Mouse (Mus musculus) kidney, postnatal 4 days (tissue): ENCODE measurements around the gene Slc17a9.
"Not testable (repeated sequence)": the region's sequence is repeated elsewhere in the genome, so short reads cannot be mapped to it uniquely, and the experiment has no call there.

Experiments
- DNase-seq, 2 experiments: peaks; one replicate each; pipeline ENCODE4 v3.0.0; 2021; ENCODE audit warnings: mixed read lengths in 2 of 2

Slc17a9 gene

DNA sequence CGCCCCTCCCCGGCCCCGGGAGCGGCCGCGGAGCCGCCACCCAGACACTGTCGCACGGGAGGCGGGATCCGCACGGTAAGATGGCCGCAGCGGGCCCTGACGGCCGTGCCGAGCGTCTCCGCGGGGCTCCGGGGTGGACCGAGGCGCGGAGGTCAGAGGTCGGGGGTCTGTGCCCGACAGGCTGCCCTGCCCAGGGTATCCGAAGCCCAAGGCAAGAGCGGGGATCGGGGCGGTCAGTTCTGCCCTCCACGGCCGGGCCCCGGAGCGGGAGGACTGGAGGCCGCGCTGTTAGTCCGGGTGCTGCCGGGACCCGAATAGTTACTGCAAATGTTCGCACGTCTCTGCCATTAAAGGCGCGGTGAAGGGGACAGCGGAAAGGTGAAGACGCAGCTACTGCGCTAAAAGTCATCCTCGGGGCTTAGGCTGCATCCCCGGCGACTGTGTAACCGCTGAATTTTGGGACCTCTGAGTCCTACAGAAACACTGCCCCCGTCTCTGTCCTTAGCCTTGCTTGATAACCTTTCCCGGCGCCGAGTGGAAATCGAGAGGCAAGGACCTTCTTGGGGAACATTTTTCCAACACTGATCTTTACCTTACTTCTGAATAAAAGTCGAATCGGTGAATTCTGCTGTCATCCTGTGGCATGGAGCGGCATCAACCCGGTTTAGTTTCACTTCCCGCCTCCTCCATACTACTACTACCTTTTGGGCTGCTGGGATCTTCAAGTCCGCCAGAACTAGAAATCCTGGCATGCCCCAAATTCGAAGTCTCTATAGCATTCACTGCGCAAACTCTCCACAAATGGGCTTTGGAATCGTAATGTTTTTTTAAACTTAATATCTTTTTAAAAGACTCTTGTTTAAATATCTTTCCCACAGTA lies 14.5 kb upstream of the Slc17a9 start:
- DNase-seq: no peak

GRCm38 (mm10) chr2:180711527-180711926 lies 13.5 kb upstream of the Slc17a9 start:
- no peak for DNase-seq

GRCm38 (mm10) chr2:180712037-180712689 lies 12.9 kb upstream of the Slc17a9 start:
- no peak for DNase-seq

- not testable (repeated sequence) for DNase-seq
Measured at GRCm38 (mm10) chr2:180722748-180723147, 2.3 kb upstream of the Slc17a9 start.

- DNase-seq: no peak
Measured at GRCm38 (mm10) chr2:180723865-180724264, 1.2 kb upstream of the Slc17a9 start.

DNA sequence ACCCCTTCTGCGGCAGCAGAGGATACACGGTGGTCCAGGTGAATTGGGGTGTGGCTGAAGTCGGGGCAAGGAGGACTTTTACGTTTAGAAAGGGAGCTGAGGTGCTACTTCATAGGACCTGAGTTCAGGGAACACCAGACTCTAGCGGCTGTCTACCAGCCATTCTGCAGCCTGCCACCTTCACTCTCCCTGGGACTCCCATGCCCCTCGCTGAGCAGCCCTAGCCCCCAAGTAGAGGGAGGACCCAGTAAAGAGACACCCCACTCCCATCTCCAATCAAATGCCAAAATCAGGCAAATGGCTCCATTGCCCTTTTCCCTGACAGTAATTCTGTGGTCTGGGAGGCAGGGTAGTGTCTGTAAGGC lies 333 bp downstream of the Slc17a9 start:
- DNase-seq: no peak

DNA sequence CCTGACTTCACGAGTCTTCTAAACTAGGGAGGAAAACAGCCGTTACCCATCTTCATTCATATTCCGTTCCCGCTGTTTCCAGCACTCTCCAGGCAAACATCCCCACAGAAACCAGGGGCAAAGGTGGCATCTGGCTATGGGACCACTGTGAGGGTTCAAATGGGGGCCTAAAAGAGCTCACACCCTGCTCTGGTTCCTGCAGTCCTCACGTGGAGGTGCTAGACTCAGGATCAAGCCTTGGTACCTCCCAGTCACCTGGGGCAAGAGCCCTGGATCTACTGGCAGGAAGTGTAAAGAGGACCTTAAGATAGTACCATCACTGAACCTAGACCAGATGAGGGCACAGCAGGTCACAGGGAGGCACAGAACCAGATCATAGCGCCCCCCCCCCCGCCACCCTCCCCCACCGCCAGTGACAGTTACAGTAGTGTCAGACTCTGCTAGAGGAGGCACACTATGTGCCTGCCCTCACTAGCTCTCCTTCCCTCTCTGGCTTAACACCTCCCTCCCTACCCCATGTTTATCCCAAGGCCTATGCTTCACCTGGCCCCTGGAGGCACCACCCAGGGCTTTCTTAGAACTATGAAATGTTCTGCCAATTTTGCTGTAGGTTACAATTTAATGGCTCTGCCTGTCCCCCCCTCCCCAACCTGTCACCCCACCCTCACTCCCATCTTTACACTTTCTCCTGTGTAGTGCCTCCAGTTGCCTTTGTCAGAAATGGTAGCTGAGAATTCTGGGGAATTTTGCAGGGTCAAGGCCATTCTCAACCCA lies 980 bp downstream of the Slc17a9 start:
- DNase-seq: no peak

DNA sequence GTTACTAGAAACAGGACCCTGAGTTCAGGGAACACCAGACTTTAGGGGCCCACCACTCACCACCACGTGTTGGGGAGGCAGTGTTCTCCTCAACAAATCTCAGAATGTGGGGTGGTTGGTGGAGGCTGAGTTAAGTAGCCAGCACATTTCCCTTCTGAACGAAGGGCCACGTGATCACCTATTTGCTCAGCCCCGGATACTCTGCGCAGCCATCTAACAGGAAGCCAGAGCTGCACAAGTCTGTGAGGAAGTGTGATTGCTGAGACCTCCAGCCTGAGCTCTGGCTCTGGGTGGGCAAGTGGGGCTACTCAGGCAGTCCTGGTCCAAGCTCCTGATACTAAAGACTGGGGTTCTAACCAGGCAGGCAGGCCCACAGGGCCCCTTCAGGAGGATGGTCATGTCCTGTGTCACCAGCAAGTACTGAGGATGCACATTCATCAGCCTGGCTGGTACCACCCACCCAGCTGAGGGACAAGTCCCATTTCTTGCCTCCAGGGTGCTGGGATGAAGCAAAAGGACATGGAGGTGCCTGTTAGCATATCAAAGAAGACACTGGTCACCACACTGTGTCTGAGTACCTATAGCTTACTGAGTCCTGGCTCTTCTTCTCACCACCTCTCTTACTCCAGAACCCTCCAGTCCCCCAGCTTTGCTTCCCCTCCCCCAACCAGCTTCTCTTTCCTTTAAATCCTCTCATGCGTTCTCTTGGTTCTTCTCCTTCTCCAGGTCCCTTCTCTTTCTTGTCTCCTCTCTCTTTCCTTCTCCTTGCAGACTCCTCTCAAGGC lies 1.8 kb downstream of the Slc17a9 start:
- no peak for DNase-seq

DNA sequence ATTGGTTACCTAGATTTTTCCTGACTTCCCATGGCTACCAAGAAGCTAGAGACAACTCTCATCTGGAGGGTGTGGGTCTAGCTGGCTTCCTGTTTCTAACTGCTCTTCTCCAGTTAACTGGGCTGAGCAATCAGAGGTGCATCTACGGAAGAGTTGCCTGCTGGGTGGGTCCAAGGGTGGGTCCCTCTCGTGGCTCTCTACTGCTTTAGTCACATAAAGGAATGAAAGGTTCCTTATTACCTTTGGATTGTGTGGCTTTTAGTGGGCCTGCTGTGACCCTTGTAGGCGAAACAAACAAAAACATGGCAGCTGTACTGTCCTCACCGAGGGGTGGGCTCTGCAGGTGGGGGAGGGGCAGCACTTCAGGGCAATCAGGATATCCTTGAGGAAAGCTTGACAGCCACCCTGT lies 2.6 kb downstream of the Slc17a9 start:
- DNase-seq: no peak

DNA sequence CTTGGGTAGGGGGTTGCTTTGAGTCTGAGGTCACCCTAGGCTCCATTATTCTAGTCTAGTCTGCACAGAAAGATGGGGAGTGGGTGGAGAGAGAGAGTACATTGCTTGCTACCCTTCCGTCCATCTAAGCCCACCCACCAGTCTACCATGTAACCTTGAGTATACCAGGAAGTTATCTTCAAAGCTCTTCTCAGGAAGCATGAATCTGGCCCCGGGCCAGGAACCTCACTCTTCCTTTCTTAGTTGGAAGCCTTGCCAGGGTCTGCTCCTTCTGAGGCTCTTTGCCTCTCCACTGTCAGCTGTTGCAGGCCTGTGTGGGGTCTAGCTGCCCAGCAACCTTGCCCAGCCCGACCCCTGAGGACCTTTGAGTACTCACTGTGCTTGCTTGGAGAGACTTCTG lies 6.0 kb downstream of the Slc17a9 start:
- DNase-seq: peak; percentile 35 to 37

DNA sequence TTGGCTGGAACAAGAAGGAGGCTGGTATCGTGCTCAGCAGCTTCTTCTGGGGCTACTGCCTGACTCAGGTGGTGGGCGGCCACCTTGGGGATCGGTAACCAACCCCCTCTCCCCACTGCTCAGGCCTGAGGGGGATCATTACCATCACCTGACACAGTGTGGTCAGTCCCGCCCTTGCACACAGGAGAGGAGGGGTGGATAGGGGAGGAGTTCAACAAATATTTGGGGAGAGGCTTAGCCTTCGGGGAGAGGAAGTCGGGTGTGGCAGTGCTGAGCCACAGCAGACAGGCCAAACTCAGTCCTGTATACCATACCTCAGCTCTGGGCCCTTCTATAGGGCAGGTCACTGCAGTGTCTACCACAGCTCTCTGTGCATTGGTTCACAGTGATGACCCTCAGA lies 6.9 kb downstream of the Slc17a9 start:
- no peak for DNase-seq

DNA sequence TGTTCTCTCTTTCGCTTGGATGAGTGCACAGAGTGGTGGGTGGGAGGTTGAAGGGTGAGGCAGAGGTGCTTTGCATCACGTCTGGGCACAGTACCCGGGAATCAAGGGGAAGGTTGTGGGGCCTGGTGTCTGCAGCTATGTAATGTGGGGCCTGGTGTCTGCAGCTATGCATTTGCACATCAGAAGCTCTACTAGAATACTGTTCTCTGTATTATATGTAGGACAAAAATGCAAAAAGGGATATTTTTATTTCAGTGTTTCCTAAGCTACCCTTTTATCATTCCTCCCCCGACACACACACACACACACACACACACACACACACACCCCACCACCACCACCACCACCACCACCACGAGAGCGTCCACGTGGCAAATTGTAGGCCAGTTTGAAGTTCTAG lies 10.2 kb downstream of the Slc17a9 start:
- DNase-seq: no peak

GRCm38 (mm10) chr2:180737984-180738383 lies 12.9 kb downstream of the Slc17a9 start:
- DNase-seq: no peak

DNA sequence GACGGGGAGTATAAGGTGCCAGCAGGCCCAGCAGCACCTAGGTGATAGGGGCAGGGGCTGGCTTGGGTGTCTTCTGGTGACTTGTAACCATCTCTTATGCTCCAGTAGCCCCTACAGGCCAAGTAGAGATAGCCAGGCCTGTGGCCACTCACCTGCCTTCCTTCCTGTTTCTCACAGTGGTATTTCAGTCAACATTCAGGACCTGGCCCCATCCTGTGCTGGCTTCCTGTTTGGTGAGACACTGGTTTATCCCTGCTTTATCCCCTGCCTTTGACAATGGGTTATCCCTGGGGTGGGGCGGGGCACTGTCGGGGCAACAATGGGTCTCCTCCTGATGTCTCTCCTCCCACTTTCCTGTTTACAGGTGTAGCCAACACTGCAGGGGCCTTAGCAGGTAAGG lies 15.3 kb downstream of the Slc17a9 start:
- DNase-seq: no peak

DNA sequence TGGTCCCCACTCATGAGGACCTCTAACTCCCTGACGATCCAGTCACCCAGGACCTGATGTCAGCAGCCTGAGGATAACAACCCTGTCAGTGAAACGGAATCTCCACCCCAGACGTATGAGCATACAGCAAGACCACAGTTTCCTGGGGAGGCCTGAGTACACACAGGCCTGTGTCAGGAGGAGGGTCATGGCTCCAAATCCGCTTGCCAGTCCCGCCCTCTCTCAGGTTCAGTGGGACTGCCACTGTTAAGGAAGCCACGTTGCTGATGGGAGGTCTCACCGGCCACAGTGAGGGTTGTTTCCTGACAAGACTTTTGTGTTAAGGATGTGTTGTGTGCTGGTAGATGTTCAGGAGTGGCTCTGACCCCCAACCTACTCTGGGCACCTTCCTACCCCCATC lies 16.4 kb downstream of the Slc17a9 start:
- DNase-seq: no peak

DNA sequence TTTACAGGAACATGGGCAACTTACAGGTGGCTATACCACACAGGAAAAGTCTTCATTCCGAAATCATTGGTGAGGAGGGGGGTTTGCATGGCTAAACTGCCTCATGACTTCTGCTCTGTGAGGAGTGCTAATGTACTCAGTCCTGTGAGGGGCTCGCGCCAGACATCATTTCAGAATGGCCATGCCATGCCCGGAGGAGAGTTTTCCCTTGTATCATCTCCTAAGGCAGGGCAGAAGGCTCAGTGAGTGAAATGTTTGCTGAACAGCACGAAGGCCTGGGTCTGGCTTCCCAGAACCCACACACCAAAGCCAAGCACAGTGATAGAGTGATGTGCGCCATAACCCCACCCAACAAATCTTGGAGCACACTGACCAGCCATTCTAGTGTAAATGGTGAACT lies 17.8 kb downstream of the Slc17a9 start:
- DNase-seq: no peak

- DNase-seq: no peak
Measured at GRCm38 (mm10) chr2:180743321-180743720, 18.3 kb downstream of the Slc17a9 start.

GRCm38 (mm10) chr2:180745248-180745927 lies 20.3 kb downstream of the Slc17a9 start:
- DNase-seq: peak; percentile 92

DNA sequence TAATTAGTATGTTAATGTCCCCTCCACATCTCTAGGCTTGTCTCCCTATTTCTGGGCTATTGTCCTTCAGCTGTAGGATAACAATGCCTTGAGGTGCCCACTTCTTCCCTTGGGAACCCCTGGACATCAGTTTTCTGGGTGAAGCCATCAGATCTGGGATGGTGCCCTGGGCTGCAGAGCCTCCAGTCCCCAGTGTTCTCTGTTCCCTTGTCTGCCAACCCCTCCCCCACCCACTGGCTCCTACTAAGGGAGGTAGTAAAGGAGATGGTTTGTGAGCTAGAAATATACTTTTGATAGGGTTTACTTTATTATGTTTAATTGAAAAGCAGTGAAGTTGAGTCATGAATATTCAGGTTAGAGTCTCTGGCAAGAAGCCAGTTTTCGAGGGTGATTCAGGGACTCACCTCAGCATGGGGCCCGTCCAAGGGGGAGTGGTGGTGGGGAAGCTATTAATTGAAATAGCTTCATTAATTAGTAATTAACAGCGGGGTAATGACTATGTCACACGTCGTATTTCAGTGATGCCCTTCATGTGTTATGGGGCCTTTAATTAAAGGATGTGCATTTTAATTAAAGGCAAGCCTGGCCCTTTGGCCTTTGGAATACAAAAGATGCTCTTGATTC lies 21.6 kb downstream of the Slc17a9 start:
- DNase-seq: no peak

DNA sequence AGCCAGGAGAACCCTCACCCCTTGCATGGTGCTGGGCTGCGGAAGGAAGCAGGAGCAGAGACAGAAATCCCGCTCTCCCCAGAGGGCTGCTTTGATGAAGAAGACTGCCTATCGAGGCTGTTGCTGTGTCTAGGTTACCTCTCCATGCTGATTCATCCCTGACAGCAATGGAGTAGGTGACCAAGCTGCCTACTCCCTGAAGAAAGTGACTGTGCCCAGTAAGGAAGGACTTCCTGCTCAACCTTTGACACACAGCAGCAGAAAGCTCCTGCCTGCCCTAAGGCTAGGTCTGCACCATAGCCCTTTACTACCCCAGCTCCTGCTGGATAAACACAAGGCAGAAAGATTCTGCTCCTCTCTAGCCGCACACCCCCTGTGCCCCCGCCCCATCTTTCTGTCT lies 23.8 kb downstream of the Slc17a9 start:
- no peak for DNase-seq

- no peak for DNase-seq
Measured at GRCm38 (mm10) chr2:180754976-180755688, 30.1 kb downstream of the Slc17a9 start.
